Mouse (Mus musculus) kidney, adult 8-10 months (tissue): ENCODE data around the gene Sema6d.

Source experiments
- DNase-seq, 2 experiments: peaks; one replicate each; pipeline ENCODE4 v3.0.0; 2022

Sema6d gene

GRCm38 (mm10) chr2:124620470-124620869 is 530.7 kb downstream of the Sema6d start:
- no peak for DNase-seq

GRCm38 (mm10) chr2:124621972-124622621 is 532.3 kb downstream of the Sema6d start:
- DNase-seq = no peak

GRCm38 (mm10) chr2:124624247-124624929 is 534.6 kb downstream of the Sema6d start:
- DNase-seq = no peak

- DNase-seq = no peak
Observed at GRCm38 (mm10) chr2:124626425-124626824, 536.7 kb downstream of the Sema6d start.

GRCm38 (mm10) chr2:124627664-124628063 is 537.9 kb downstream of the Sema6d start:
- DNase-seq = no peak

GRCm38 (mm10) chr2:124628701-124629100 is 538.9 kb downstream of the Sema6d start:
- DNase-seq = no peak

- no peak for DNase-seq
Observed at GRCm38 (mm10) chr2:124634400-124634998, 544.7 kb downstream of the Sema6d start.

GRCm38 (mm10) chr2:124635271-124635865 is 545.6 kb downstream of the Sema6d start:
- DNase-seq = no peak

- no peak for DNase-seq
Observed at GRCm38 (mm10) chr2:124637080-124637479, 547.3 kb downstream of the Sema6d start.

- DNase-seq = no peak
Observed at GRCm38 (mm10) chr2:124639221-124639963, 549.6 kb downstream of the Sema6d start.

- no peak for DNase-seq
Observed at GRCm38 (mm10) chr2:124640500-124641193, 550.9 kb downstream of the Sema6d start.

GRCm38 (mm10) chr2:124641194-124641558 is 551.4 kb downstream of the Sema6d start:
- no peak for DNase-seq

GRCm38 (mm10) chr2:124642131-124642530 is 552.4 kb downstream of the Sema6d start:
- DNase-seq = no peak

- DNase-seq = no peak
Observed at GRCm38 (mm10) chr2:124650609-124651008, 560.8 kb downstream of the Sema6d start.

- DNase-seq = no peak
Observed at GRCm38 (mm10) chr2:124651146-124651545, 561.4 kb downstream of the Sema6d start.

GRCm38 (mm10) chr2:124653161-124653560 is 563.4 kb downstream of the Sema6d start:
- DNase-seq = no peak

- no peak for DNase-seq
Observed at GRCm38 (mm10) chr2:124657358-124657757, 567.6 kb downstream of the Sema6d start.

GRCm38 (mm10) chr2:124658374-124658773 is 568.6 kb downstream of the Sema6d start:
- DNase-seq = no peak

- no peak for DNase-seq
Observed at GRCm38 (mm10) chr2:124659601-124660000, 569.8 kb downstream of the Sema6d start.

GRCm38 (mm10) chr2:124660686-124661085 is 570.9 kb downstream of the Sema6d start:
- no peak for DNase-seq

GRCm38 (mm10) chr2:124661316-124661715 is 571.5 kb downstream of the Sema6d start:
- DNase-seq = no peak

- no peak for DNase-seq
Observed at GRCm38 (mm10) chr2:124662257-124662656, 572.5 kb downstream of the Sema6d start.
